Mouse (Mus musculus): Measurements from ENCODE around the gene Tgfbr3l. TPM values are rescaled to one million over a fixed set of nuclear protein-coding genes. Genes with fewer than 3 reads are reported as not detected.
A peak's percentile ranks its signal among the peaks of the same experiment; 100 is the strongest.

Gene Tgfbr3l
- polyA plus RNA-seq, 1 experiment from 2014 or later = 2.1 TPM

DNA sequence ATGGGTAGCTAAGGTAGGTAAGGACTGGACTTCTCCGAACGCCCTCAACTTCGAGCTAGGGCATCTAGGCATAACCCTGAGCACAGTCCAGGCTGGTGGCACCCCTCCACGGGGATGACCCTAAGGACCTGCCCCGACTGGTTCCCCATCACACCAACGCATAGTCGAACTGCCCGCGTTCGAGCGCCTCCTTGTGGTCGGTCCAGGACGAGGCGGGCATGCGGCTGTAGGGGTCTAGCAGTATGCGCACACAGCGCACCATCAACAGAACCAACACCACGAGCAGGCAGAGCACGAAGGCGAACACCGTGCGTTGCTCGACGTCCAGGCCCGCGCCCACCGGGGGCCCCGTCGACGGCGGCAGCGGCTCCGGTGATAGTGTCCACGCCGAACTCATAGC lies 10.2 kb downstream of the Tgfbr3l start:
- Histone ChIP-seq H3K9me3 (replicated peaks; ENCODE audit: control insufficient read depth, low read length) (no peaks in the 10 kb centered on the region), H3K9ac (ENCODE audit: low read length) (peak overlapping the region; percentile 96), H3K27ac (ENCODE audit: low read depth, low read length) (peak overlapping the region; percentile 97), H3K4me2 (ENCODE audit: low read length) (peak overlapping the region; percentile 74), H3K4me3 (ENCODE audit: low read depth, low read length) (peak overlapping the region; percentile 93), H3K27me3 (replicated peaks; ENCODE audit: control insufficient read depth, insufficient read depth, low read length) (no peaks in the 10 kb centered on the region), H3K4me1 (ENCODE audit: control insufficient read depth, insufficient read depth, low read length) (peaks cover 25% of the 10 kb centered on the region), H3K36me3 (ENCODE audit: control insufficient read depth, insufficient read depth, low read length) (peaks cover 68% of the 10 kb centered on the region)
- peak; percentile 71 for ATAC-seq
- 2% methylated on average over 35 of the region's 35 CpGs for WGBS
- peak; percentile 84 for DNase-seq (ENCODE audit: low spot score)

DNA sequence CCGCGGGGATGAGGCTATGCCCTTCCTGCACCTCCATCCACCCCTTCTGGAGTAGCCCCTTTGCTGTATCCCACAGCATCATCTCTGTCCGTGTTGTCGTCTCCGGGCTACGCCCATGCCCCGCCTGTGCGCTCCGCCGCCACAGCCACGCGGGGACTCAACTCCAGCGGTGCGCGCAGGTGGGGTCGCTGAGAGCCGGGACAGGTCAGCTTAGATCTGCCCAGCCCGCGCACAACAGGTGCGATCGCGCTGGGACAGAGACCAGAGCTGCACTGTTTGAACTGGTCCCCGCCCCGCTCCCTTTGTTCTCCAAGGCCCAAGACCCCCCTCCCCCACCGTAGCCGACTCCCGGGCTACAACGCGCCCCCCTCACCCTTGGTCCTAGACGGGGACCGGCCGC lies 10.7 kb downstream of the Tgfbr3l start:
- Histone ChIP-seq H3K27ac (ENCODE audit: low read depth, low read length) (peak overlapping the region; percentile 97), H3K4me3 (ENCODE audit: low read depth, low read length) (peak overlapping the region; percentile 93), H3K9ac (ENCODE audit: low read length) (peak overlapping the region; percentile 96), H3K9me3 (replicated peaks; ENCODE audit: control insufficient read depth, low read length) (no peaks in the 10 kb centered on the region), H3K4me1 (ENCODE audit: control insufficient read depth, insufficient read depth, low read length) (peaks cover 25% of the 10 kb centered on the region), H3K4me2 (ENCODE audit: low read length) (peak overlapping the region; percentile 74), H3K27me3 (replicated peaks; ENCODE audit: control insufficient read depth, insufficient read depth, low read length) (no peaks in the 10 kb centered on the region), H3K36me3 (ENCODE audit: control insufficient read depth, insufficient read depth, low read length) (peaks cover 72% of the 10 kb centered on the region)
- ATAC-seq = peak; percentile 75
- WGBS = under 1% methylated on average over 31 of the region's 32 CpGs
- DNase-seq (ENCODE audit: low spot score) = no peak

DNA sequence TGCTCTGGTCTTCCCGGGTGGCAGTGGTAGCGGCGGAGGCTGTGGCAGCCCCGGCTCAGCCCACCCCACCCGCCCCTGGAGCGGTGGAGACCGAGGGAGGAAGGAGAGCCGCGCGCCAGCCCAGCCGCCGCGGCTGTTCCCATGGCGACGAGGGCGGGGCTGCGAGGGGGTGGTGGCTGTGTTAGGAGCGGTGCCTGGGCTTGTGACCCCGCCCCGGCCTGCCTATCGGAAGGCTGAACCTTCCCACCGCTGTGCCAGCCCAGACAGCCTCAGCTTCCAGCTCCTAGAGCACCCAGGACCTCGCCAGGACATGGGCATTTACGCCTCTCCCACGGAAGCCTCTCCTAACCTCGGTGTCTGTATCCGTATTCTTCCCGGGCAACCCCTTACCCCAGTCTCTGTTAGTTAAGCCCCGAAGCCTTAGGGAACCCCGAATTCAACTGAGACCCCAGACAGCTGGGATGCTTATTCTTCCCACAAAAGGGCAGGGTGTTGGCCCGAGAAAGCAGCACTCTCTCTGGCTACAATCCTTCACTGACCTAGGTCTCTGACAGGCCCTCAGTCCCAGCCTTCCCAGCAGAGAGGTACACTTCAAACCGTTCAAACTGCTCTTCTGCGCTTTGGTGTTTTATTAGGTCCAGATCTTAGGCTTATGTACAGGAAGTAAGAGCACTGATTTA lies 11.3 kb downstream of the Tgfbr3l start, which contains the start of gene Ctxn1:
Ctxn1 (minus strand) TSS at position 150 of the 680 bp plus-strand sequence.
- peak within 1 kb of the TSS; percentile 93 for H3K4me3 ChIP-seq (ENCODE audit: low read depth, low read length)
- peaks cover 78% of the 10 kb centered on the region for H3K36me3 ChIP-seq (ENCODE audit: control insufficient read depth, insufficient read depth, low read length)
- H3K27ac ChIP-seq (ENCODE audit: low read depth, low read length) = peak within 1 kb of the TSS; percentile 97
- H3K4me2 ChIP-seq (ENCODE audit: low read length) = peak within 1 kb of the TSS; percentile 74
- H3K27me3 ChIP-seq (replicated peaks; ENCODE audit: control insufficient read depth, insufficient read depth, low read length) = no peaks in the 10 kb centered on the region
- peak within 1 kb of the TSS; percentile 96 for H3K9ac ChIP-seq (ENCODE audit: low read length)
- peak; percentile 95 for DNase-seq (ENCODE audit: low spot score)
- no peaks in the 10 kb centered on the region for H3K9me3 ChIP-seq (replicated peaks; ENCODE audit: control insufficient read depth, low read length)
- WGBS = 7% methylated on average over 32 of the region's 33 CpGs
- peaks cover 20% of the 10 kb centered on the region for H3K4me1 ChIP-seq (ENCODE audit: control insufficient read depth, insufficient read depth, low read length)
- ATAC-seq = peak; percentile 92

DNA sequence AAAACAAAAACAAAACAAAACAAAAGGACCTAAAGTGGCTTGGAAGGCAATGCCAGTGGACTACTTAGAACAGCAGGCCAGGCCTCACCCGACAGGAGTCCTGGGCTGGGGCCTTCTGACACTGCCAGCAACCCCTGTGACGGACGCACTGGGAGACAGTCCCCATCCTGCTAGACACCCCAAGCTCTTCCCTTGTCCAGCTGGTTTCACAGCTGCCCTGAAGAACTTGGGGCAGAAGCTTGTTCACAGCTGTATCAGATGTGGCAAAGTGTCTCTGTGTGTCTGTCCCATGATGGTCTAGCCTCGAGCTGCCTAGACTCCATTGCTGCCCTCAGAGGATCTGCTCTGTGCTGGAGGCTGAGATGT lies 11.8 kb downstream of the Tgfbr3l start:
- no peak overlapping the region for H3K4me3 ChIP-seq (ENCODE audit: low read depth, low read length)
- H3K4me1 ChIP-seq (ENCODE audit: control insufficient read depth, insufficient read depth, low read length) = peaks cover 18% of the 10 kb centered on the region
- peak overlapping the region; percentile 96; the same call in 1 of the 2 replicates for H3K9ac ChIP-seq (ENCODE audit: low read length)
- H3K27me3 ChIP-seq (replicated peaks; ENCODE audit: control insufficient read depth, insufficient read depth, low read length) = no peaks in the 10 kb centered on the region
- no peaks in the 10 kb centered on the region for H3K9me3 ChIP-seq (replicated peaks; ENCODE audit: control insufficient read depth, low read length)
- H3K4me2 ChIP-seq (ENCODE audit: low read length) = peak overlapping the region; percentile 74; the same call in 1 of the 2 replicates
- DNase-seq (ENCODE audit: low spot score) (no peak), ATAC-seq (no peak)
- peak overlapping the region; percentile 97 for H3K27ac ChIP-seq (ENCODE audit: low read depth, low read length)
- H3K36me3 ChIP-seq (ENCODE audit: control insufficient read depth, insufficient read depth, low read length) = peaks cover 78% of the 10 kb centered on the region
- 73% methylated on average over 4 of the region's 4 CpGs for WGBS

DNA sequence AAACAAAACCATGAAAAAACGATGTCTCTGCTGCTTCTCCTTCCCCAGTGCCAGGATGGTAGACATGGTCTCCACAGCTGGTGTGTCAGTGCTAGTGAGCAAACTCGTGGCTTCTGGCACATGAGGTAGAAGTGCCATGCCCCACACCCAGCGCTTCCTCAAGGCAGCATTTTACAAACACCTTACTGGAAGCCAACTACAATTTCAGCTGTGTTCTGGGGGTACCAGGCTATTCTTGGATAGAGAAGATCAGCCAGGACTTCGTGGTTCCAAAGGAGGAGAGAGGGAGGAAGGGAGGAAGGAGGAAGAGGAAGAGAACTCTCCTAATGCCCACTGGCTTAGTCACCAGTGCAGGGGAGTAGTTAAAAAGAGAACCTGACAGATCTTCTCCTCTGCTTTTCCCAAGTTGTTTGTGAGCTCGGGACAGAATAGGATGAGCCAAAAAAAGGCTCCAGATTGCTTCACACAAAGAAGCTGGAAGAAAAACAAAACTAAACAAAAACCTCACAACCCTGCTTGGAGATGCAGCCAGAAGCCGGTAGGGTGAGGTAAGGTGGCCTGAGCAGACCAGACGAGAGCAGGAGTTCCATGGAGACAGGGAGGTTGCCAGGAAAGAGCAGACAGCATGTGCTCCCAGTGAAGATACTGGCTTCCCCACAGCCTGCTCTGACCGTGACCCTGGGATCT lies 15.2 kb downstream of the Tgfbr3l start:
- Histone ChIP-seq H3K9me3 (replicated peaks; ENCODE audit: control insufficient read depth, low read length) (no peaks in the 10 kb centered on the region), H3K9ac (ENCODE audit: low read length) (no peak overlapping the region), H3K4me2 (ENCODE audit: low read length) (no peak overlapping the region), H3K27ac (ENCODE audit: low read depth, low read length) (no peak overlapping the region), H3K4me3 (ENCODE audit: low read depth, low read length) (no peak overlapping the region), H3K4me1 (ENCODE audit: control insufficient read depth, insufficient read depth, low read length) (0 out of 2 replicates have a peak, but pooled peaks cover 3% of the 10 kb centered on the region), H3K36me3 (ENCODE audit: control insufficient read depth, insufficient read depth, low read length) (peaks cover 83% of the 10 kb centered on the region), H3K27me3 (replicated peaks; ENCODE audit: control insufficient read depth, insufficient read depth, low read length) (no peaks in the 10 kb centered on the region)
- 90% methylated on average over 8 of the region's 8 CpGs for WGBS
- ATAC-seq (no peak), DNase-seq (ENCODE audit: low spot score) (no peak)

DNA sequence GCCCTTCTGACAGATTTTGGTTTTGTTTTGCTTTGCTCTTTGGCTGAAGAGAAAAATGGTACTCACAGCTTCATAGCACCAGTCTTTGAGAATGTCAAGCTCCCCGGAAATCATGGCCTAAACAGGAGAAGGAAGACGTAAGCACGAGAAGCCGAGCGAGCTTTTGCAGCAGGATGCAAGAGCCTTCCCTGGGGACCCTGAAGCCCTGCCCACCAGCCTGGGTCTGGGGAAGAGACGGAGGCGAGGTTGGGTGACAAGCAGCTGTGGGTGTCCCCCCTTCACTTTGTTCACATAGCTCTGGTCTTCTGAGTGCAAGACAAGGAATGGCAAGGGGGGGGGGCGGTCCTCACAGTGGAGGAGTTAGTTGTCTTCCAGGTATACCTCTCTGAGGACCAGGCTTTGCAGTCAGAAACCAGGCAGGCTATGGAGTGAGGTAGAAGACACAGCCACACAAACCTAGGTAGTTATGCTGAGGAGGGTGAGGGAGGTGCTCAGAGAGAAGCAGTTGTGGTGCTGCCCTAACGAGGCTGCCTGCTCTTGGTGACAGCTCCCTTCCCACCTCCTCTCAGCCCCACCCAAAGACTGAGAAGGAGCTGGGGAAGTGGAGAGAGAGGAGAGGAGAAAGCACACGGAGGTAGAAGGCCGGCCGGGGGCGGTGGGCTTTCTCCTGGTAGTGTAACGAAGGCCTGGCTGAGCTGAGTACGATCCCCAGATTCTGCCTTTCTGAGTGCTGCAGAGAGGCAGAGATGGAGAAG lies 17.3 kb downstream of the Tgfbr3l start:
- Histone ChIP-seq H3K4me2 (ENCODE audit: low read length) (no peak overlapping the region), H3K4me3 (ENCODE audit: low read depth, low read length) (no peak overlapping the region), H3K9ac (ENCODE audit: low read length) (no peak overlapping the region), H3K27ac (ENCODE audit: low read depth, low read length) (no peak overlapping the region), H3K27me3 (replicated peaks; ENCODE audit: control insufficient read depth, insufficient read depth, low read length) (no peaks in the 10 kb centered on the region), H3K36me3 (ENCODE audit: control insufficient read depth, insufficient read depth, low read length) (peaks cover 96% of the 10 kb centered on the region), H3K9me3 (replicated peaks; ENCODE audit: control insufficient read depth, low read length) (no peaks in the 10 kb centered on the region), H3K4me1 (ENCODE audit: control insufficient read depth, insufficient read depth, low read length) (no peaks in the 10 kb centered on the region)
- DNase-seq (ENCODE audit: low spot score) (no peak), ATAC-seq (no peak)
- WGBS = 91% methylated on average over 15 of the region's 15 CpGs

DNA sequence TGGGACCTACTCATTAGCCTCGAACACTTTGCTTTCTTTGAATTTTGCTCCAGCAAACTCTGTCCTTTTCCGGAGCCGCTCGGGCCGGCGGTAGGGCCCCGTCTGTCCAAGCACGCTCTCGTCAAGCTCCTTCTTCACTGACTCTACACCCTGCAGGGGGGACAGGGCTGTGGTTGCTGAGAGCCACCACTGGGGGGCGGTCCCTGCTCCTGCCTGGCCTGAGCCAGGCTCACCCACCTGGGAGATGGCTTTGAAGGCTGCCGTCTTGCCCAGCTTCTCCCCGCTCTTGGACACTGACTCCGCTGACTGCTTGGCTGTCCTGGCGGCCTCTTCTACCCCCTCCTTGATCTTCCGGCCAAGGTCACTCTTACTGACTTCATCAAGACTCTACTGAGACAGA lies 19.6 kb downstream of the Tgfbr3l start:
- Histone ChIP-seq H3K4me1 (ENCODE audit: control insufficient read depth, insufficient read depth, low read length) (no peaks in the 10 kb centered on the region), H3K4me2 (ENCODE audit: low read length) (no peak overlapping the region), H3K9me3 (replicated peaks; ENCODE audit: control insufficient read depth, low read length) (no peaks in the 10 kb centered on the region), H3K27ac (ENCODE audit: low read depth, low read length) (no peak overlapping the region), H3K36me3 (ENCODE audit: control insufficient read depth, insufficient read depth, low read length) (peaks cover 93% of the 10 kb centered on the region), H3K9ac (ENCODE audit: low read length) (no peak overlapping the region), H3K27me3 (replicated peaks; ENCODE audit: control insufficient read depth, insufficient read depth, low read length) (no peaks in the 10 kb centered on the region), H3K4me3 (ENCODE audit: low read depth, low read length) (no peak overlapping the region)
- 76% methylated on average over 15 of the region's 15 CpGs for WGBS
- DNase-seq (ENCODE audit: low spot score) (no peak), ATAC-seq (peak; percentile 61; the same call in 1 of the 2 replicates)

DNA sequence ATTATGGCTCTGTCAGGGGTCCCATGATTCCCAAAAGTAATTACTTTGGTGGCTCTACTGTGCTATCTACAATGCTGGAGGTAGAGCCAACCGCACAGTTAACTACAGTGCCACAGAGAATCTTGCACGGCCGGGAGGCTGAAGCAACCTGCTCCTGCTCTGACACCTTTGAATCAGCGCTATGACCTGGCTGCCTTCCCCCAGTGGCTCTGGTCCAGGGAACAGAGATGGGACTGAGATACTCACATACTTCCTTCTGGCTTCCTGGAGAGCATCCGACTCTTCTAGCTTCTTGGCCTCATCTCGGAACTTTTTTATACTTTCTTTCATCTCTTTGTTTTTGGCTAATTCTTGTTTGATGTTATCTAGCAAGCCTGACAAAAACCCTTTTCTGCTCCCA lies 21.6 kb downstream of the Tgfbr3l start:
- no peak overlapping the region for H3K9ac ChIP-seq (ENCODE audit: low read length)
- no peaks in the 10 kb centered on the region; the same call in 1 of the 2 replicates for H3K4me1 ChIP-seq (ENCODE audit: control insufficient read depth, insufficient read depth, low read length)
- H3K36me3 ChIP-seq (ENCODE audit: control insufficient read depth, insufficient read depth, low read length) = peaks cover 80% of the 10 kb centered on the region
- H3K4me2 ChIP-seq (ENCODE audit: low read length) = no peak overlapping the region
- no peak overlapping the region for H3K4me3 ChIP-seq (ENCODE audit: low read depth, low read length)
- no peaks in the 10 kb centered on the region for H3K9me3 ChIP-seq (replicated peaks; ENCODE audit: control insufficient read depth, low read length)
- H3K27ac ChIP-seq (ENCODE audit: low read depth, low read length) = no peak overlapping the region
- DNase-seq (ENCODE audit: low spot score) = no peak
- H3K27me3 ChIP-seq (replicated peaks; ENCODE audit: control insufficient read depth, insufficient read depth, low read length) = no peaks in the 10 kb centered on the region
- 89% methylated on average over 6 of the region's 6 CpGs for WGBS
- no peak for ATAC-seq

Measured in forebrain, embryonic 14.5 days (tissue).